Mouse (Mus musculus) kidney, postnatal 0 days (tissue): ENCODE measurements around the gene Usp31. TPM values are rescaled to one million over a fixed set of nuclear protein-coding genes. Genes with fewer than 3 reads are reported as not detected.

ENCODE experiments used
- ATAC-seq: fragments of 200-750 bp; cut with Nextera tagmentation; replicated peaks from 2 replicates; pipeline ENCODE4 v1.8.0; 2017; ENCODE audit warnings: low read depth, moderate number of reproducible peaks, moderate TSS enrichment, moderate library complexity; ENCODE audit not compliant: low FRiP score
- DNase-seq: peaks from one replicate; pipeline ENCODE4 v3.0.0-alpha.2; 2016; ENCODE audit warnings: low spot score
- H3K27ac ChIP-seq: fragments of 300-500 bp; sonication (generic); 2 replicates; pipeline ENCODE4 v1.5.1; 2014; ENCODE audit warnings: mild to moderate bottlenecking
- H3K27me3 ChIP-seq: fragments of 300-500 bp; sonication (generic); 2 replicates; pipeline ENCODE4 v1.6.1; 2014; ENCODE audit warnings: low read length, mixed read lengths; ENCODE audit not compliant: insufficient read depth
- H3K36me3 ChIP-seq: fragments of 300-500 bp; sonication (generic); 2 replicates; pipeline ENCODE4 v1.6.1; 2014; ENCODE audit warnings: low read length, mixed read lengths; ENCODE audit not compliant: insufficient read depth
- H3K4me1 ChIP-seq: fragments of 300-500 bp; sonication (generic); replicated peaks from 2 replicates; pipeline ENCODE4 v1.6.1; 2014; ENCODE audit warnings: antibody characterized with exemption, low read length, mixed read lengths; ENCODE audit not compliant: insufficient read depth
- H3K4me2 ChIP-seq: fragments of 300-500 bp; sonication (generic); 2 replicates; pipeline ENCODE4 v1.6.1; 2014; ENCODE audit warnings: mild to moderate bottlenecking, low read length, moderate library complexity, mixed read lengths
- H3K4me3 ChIP-seq: fragments of 300-500 bp; sonication (generic); replicated peaks from 2 replicates; pipeline ENCODE4 v1.5.1; 2014; ENCODE audit warnings: low read depth, low read length
- H3K9ac ChIP-seq: fragments of 300-500 bp; sonication (generic); 2 replicates; pipeline ENCODE4 v1.6.1; 2014; ENCODE audit warnings: low read depth, low read length
- H3K9me3 ChIP-seq: fragments of 300-500 bp; sonication (generic); replicated peaks from 2 replicates; pipeline ENCODE4 v1.6.1; 2016; ENCODE audit warnings: low read length, inconsistent platforms, mixed read lengths
- CTCF ChIP-seq: IDR thresholded peaks from 2 replicates; pipeline ENCODE4 v1.5.1; 2016; ENCODE audit warnings: antibody characterized with exemption, low read depth, mild to moderate bottlenecking, moderate library complexity
- WGBS: fragments of 180-500 bp; shearing (Covaris S2); extraction: QIAGEN DNeasy Blood & Tissue Kit; methylation state at CpG from one replicate; pipeline ENCODE4 v1.1.7; 2014; 5-methylcytosine and 5-hydroxymethylcytosine counted together
- polyA plus RNA-seq: library from polyadenylated mRNA; unstranded; fragments of >200 nt; fragmentation: Nextera tagmentation; extraction: Ambion mirVana; gene quantifications from 2 replicates; pipeline ENCODE4 v1.2.1, GENCODE M21; 2015

Usp31 gene
- polyA plus RNA-seq, 1 experiment from 2014 or later, result 1.6 TPM

GRCm38 (mm10) chr7:121677105-121677753, 29.8 kb downstream of the Usp31 start:
- Histone ChIP-seq H3K4me3 (no peak overlapping the region), H3K27ac (no peak overlapping the region), H3K4me2 (no peak overlapping the region), H3K27me3 (no peaks in the 10 kb centered on the region), H3K4me1 (no peaks in the 10 kb centered on the region), H3K9ac (no peak overlapping the region), H3K36me3 (no peaks in the 10 kb centered on the region), H3K9me3 (no peaks in the 10 kb centered on the region)
- 60% methylated on average over 4 of the region's 4 CpGs for WGBS
- no peak for DNase-seq
- TF ChIP-seq CTCF, result no peak
- no peak for ATAC-seq

- ATAC-seq, result no peak
- no peak overlapping the region for H3K4me3 ChIP-seq
- H3K9ac ChIP-seq, result no peak overlapping the region
- no peaks in the 10 kb centered on the region for H3K4me1 ChIP-seq
- H3K9me3 ChIP-seq, result no peaks in the 10 kb centered on the region
- TF ChIP-seq CTCF, result no peak
- peaks cover 27% of the 10 kb centered on the region for H3K36me3 ChIP-seq
- H3K27me3 ChIP-seq, result no peaks in the 10 kb centered on the region
- 47% methylated on average over 1 of the region's 1 CpGs for WGBS
- no peak for DNase-seq
- no peak overlapping the region for H3K27ac ChIP-seq
- no peak overlapping the region for H3K4me2 ChIP-seq
These were observed 46.3 kb downstream of the Usp31 start for GRCm38 (mm10) chr7:121660705-121661104.

- no peaks in the 10 kb centered on the region for H3K9me3 ChIP-seq
- H3K4me3 ChIP-seq, result no peak overlapping the region
- H3K36me3 ChIP-seq, result peaks cover 23% of the 10 kb centered on the region
- no peaks in the 10 kb centered on the region for H3K4me1 ChIP-seq
- 86% methylated on average over 7 of the region's 7 CpGs for WGBS
- no peak for TF ChIP-seq CTCF
- no peak overlapping the region for H3K9ac ChIP-seq
- H3K27ac ChIP-seq, result no peak overlapping the region
- no peak overlapping the region for H3K4me2 ChIP-seq
- DNase-seq (no peak), ATAC-seq (no peak)
- no peaks in the 10 kb centered on the region for H3K27me3 ChIP-seq
These were observed 48.2 kb downstream of the Usp31 start for GRCm38 (mm10) chr7:121658866-121659265.

DNA sequence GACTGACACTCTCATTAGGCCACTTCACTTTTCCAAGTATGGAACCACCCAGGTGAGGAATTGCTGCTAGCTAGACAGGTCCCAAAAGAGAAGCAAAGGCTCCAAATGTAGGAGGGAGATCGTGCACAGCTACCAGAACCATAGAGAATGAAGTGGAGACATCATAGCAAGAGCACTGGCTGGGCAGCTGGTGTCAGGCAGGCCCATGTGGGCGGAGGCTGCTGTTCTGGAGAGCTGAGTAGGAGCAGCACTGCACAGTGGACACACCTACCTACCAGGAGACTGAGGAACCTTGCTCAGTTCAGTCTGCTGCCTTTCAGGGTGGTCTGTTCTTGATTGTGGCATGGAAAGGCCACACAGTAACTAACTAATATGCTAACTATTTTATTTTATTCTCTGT, 52.4 kb downstream of the Usp31 start:
- Histone ChIP-seq H3K9me3 (no peaks in the 10 kb centered on the region), H3K27ac (no peak overlapping the region), H3K9ac (no peak overlapping the region), H3K27me3 (no peaks in the 10 kb centered on the region), H3K36me3 (peaks cover 17% of the 10 kb centered on the region), H3K4me2 (no peak overlapping the region), H3K4me1 (no peaks in the 10 kb centered on the region), H3K4me3 (no peak overlapping the region)
- 96% methylated on average over 2 of the region's 2 CpGs for WGBS
- DNase-seq (no peak), ATAC-seq (no peak)
- no peak for TF ChIP-seq CTCF

- Histone ChIP-seq H3K4me3 (no peak overlapping the region), H3K4me1 (no peaks in the 10 kb centered on the region), H3K9ac (no peak overlapping the region), H3K36me3 (peaks cover 28% of the 10 kb centered on the region), H3K4me2 (no peak overlapping the region), H3K27ac (no peak overlapping the region), H3K9me3 (no peaks in the 10 kb centered on the region), H3K27me3 (no peaks in the 10 kb centered on the region)
- no peak for DNase-seq
- WGBS, result 82% methylated on average over 2 of the region's 2 CpGs
- no peak for TF ChIP-seq CTCF
- no peak for ATAC-seq
These were observed 54.4 kb downstream of the Usp31 start for GRCm38 (mm10) chr7:121652629-121653028.

DNA sequence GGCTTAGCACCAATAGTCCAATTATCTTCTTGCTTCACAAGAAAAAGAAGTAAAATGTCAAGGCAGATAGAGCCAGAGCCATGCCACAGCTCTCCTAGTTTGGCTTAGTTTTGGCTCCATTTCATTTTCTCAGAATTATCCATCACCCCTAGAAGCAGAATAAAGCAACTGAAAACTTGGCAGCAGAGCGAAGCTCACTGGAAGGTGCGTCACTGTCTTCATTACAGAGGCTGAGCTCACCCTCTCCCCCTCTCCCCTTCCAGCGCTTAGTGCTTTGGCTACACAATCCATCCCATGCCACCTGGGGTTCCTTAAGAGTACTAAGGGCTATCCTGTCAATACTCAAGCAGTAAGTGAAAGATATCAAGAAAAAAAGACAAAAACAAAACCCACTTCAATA, 56.3 kb downstream of the Usp31 start:
- no peak overlapping the region for H3K4me3 ChIP-seq
- no peak overlapping the region for H3K4me2 ChIP-seq
- H3K27me3 ChIP-seq, result no peaks in the 10 kb centered on the region
- H3K9me3 ChIP-seq, result no peaks in the 10 kb centered on the region
- 90% methylated on average over 3 of the region's 3 CpGs for WGBS
- ATAC-seq (no peak), DNase-seq (no peak)
- H3K9ac ChIP-seq, result no peak overlapping the region
- H3K27ac ChIP-seq, result no peak overlapping the region
- H3K36me3 ChIP-seq, result peaks cover 31% of the 10 kb centered on the region
- TF ChIP-seq CTCF, result no peak
- H3K4me1 ChIP-seq, result no peaks in the 10 kb centered on the region
